Mouse (Mus musculus) embryonic fibroblast, embryonic 13.5 days (primary cell): ENCODE results near the gene C1qb.

Source experiments
- CTCF ChIP-seq: IDR thresholded peaks from 2 replicates; pipeline ENCODE4 v1.5.1; 2011; ENCODE audit warnings: mild to moderate bottlenecking, control low read depth, low read length, moderate library complexity, borderline replicate concordance; ENCODE audit not compliant: insufficient read depth
- POLR2A ChIP-seq: IDR thresholded peaks from 2 replicates; pipeline ENCODE4 v1.6.1; 2011; ENCODE audit warnings: low read depth, mild to moderate bottlenecking, control low read depth, low read length, moderate library complexity

- TF ChIP-seq POLR2A = no peak
- no peak for TF ChIP-seq CTCF
These were observed 25.8 kb upstream of the C1qb start for GRCm38 (mm10) chr4:136911804-136912203.
